In the genomic region with DNA sequence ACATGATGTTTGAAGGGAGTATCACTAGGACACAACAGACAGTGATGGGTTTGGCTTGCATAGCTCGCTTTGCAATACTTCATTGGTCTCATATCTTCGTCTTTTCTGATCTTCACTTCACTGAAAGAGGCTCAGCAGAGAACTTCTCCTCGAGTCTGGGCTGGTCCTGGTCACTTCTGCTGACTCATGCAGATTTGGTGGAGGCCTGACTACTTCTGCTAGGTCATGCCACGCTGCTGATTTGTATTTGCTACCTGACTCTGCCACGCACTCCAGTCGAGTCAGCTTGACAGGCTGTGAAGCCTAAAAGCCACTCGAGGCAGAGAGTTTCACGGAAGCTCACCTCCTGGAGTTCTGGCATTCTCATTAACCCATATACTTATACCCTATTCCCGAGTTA, we compare ENCODE assay signal across 30 mouse cellular contexts. TPM values are rescaled to one million over a fixed set of nuclear protein-coding genes. Genes with fewer than 3 reads are reported as not detected.
"Had no signal": no experiment of that assay in that cellular context is flagged by ENCODE, and none has a peak within 500 bp of the region (broad histone marks: within the 10 kb centered on the region; RNA-seq: fewer than 3 reads in every experiment).

No protein-coding gene starts in this region.

- DNase-seq: gastrocnemius, adult 2 months; gastrocnemius, postnatal 10 days; gastrocnemius, postnatal 25 days; heart, adult 2 months; heart, postnatal 10 days; heart, postnatal 36 days; kidney, adult 18-20 months; kidney, adult 9 months; kidney, postnatal 14 days; kidney, postnatal 36 days; layer of hippocampus, adult 9-11 months; layer of hippocampus, postnatal 36 days; liver; liver, embryonic 13.5 days; liver, postnatal 0 days had no signal

- H3K9me3 ChIP-seq: hindbrain, embryonic 12.5 days; intestine, embryonic 15.5 days; kidney, embryonic 15.5 days; limb, embryonic 10.5 days; limb, embryonic 12.5 days; liver, embryonic 13.5 days; liver, embryonic 15.5 days had no signal

- H3K27me3 ChIP-seq: hindbrain, embryonic 12.5 days; intestine, embryonic 15.5 days; kidney, embryonic 15.5 days; limb, embryonic 12.5 days; liver, embryonic 13.5 days; liver, embryonic 15.5 days had no signal

- H3K27ac ChIP-seq: gastrocnemius, adult 2 months; heart, adult 2 months; hindbrain, embryonic 10.5 days; hindbrain, embryonic 12.5 days; hindbrain, embryonic 14.5 days; intestine, embryonic 15.5 days; kidney, embryonic 15.5 days; kidney, postnatal 0 days; limb, embryonic 10.5 days; limb, embryonic 12.5 days; liver, embryonic 13.5 days; liver, embryonic 15.5 days had no signal

- H3K4me3 ChIP-seq: gastrocnemius, adult 2 months; heart, adult 2 months; hindbrain, embryonic 10.5 days; hindbrain, embryonic 12.5 days; intestine, embryonic 15.5 days; kidney, embryonic 15.5 days; limb, embryonic 10.5 days; limb, embryonic 12.5 days; liver, embryonic 13.5 days; liver, embryonic 15.5 days had no signal

- H3K9ac ChIP-seq: hindbrain, embryonic 12.5 days; hindbrain, embryonic 14.5 days; intestine, embryonic 15.5 days; kidney, embryonic 15.5 days; limb, embryonic 12.5 days; liver, embryonic 13.5 days; liver, embryonic 15.5 days; liver, postnatal 0 days had no signal

- H3K36me3 ChIP-seq: hindbrain, embryonic 10.5 days; hindbrain, embryonic 12.5 days; intestine, embryonic 15.5 days; kidney, embryonic 15.5 days; limb, embryonic 10.5 days; limb, embryonic 12.5 days; liver, embryonic 13.5 days; liver, embryonic 15.5 days had no signal

- ATAC-seq: hindbrain, embryonic 16.5 days; inflammation-experienced regulatory T-cells, adult 6 months; intestine, embryonic 15.5 days; intestine, postnatal 0 days; liver, postnatal 0 days had no signal

- H3K4me2 ChIP-seq: heart, embryonic 11.5 days; hindbrain, embryonic 12.5 days; hindbrain, embryonic 14.5 days; intestine, embryonic 15.5 days; kidney, embryonic 15.5 days; limb, embryonic 12.5 days; liver, embryonic 11.5 days; liver, embryonic 13.5 days; liver, embryonic 15.5 days had no signal

RNA-seq across cellular contexts. Expression of gene Pgam2, which starts 4.4 kb away (rescaled TPM):
- total RNA-seq: granulocyte monocyte progenitor cell, adult 5-6 weeks had no signal

RNA-seq across cellular contexts. Expression of gene Aebp1, which starts 53.8 kb away (rescaled TPM):
- total RNA-seq: granulocyte monocyte progenitor cell, adult 5-6 weeks had no signal
